Mouse (Mus musculus) kidney, adult 2 months (tissue): Measurements from ENCODE around the gene Cdc27. TPM values are rescaled to one million over a fixed set of nuclear protein-coding genes. Genes with fewer than 3 reads are reported as not detected.

ENCODE experiments used
- DNase-seq: peaks from one replicate; pipeline ENCODE4 v3.0.0; 2021
- H3K27ac ChIP-seq: fragments of 200-500 bp; 2 replicates; pipeline ENCODE4 v1.5.1; 2012; ENCODE audit warnings: low read depth, low read length, control low read depth, inconsistent platforms; ENCODE audit not compliant: insufficient read depth
- H3K27me3 ChIP-seq: fragments of 200-500 bp; replicated peaks from 2 replicates; pipeline ENCODE4 v1.6.1; 2012; ENCODE audit warnings: mild to moderate bottlenecking, moderate library complexity, low read length, inconsistent platforms; ENCODE audit not compliant: control insufficient read depth, insufficient read depth
- H3K36me3 ChIP-seq: fragments of 200-500 bp; 2 replicates; pipeline ENCODE4 v1.6.1; 2012; ENCODE audit warnings: mild to moderate bottlenecking, moderate library complexity, low read length, inconsistent platforms; ENCODE audit not compliant: control insufficient read depth, insufficient read depth
- H3K4me1 ChIP-seq: fragments of 200-500 bp; 2 replicates; pipeline ENCODE4 v1.6.1; 2011; ENCODE audit warnings: low read length; ENCODE audit not compliant: control insufficient read depth, insufficient read depth
- H3K4me3 ChIP-seq: fragments of 200-500 bp; 2 replicates; pipeline ENCODE4 v1.5.1; 2011; ENCODE audit warnings: mild to moderate bottlenecking, low read depth, low read length, control low read depth; ENCODE audit not compliant: insufficient read depth
- CTCF ChIP-seq: fragments of 200-500 bp; conservative IDR thresholded peaks from 2 replicates; pipeline ENCODE4 v1.5.1; 2011; ENCODE audit warnings: low read depth, mild to moderate bottlenecking, control low read depth, low read length, moderate library complexity, mixed read lengths; ENCODE audit not compliant: insufficient read depth, insufficient read length
- POLR2A ChIP-seq: fragments of 200-500 bp; IDR thresholded peaks from one replicate; pipeline ENCODE4 v1.6.1; 2011; ENCODE audit warnings: low read depth, low read length, control low read depth
- WGBS: fragments of 180-500 bp; shearing (Covaris S2); methylation state at CpG from one replicate; pipeline ENCODE4 v1.1.7; 2018; 5-methylcytosine and 5-hydroxymethylcytosine counted together
- polyA plus RNA-seq: library from polyadenylated mRNA; depleted of rRNA; stranded (reverse); fragments of >200 nt; gene quantifications from 2 replicates; pipeline ENCODE4 v1.2.3, GENCODE M21; 2012

Gene Cdc27
- polyA plus RNA-seq, 1 experiment: 6.1 TPM

GRCm38 (mm10) chr11:104587904-104588303 is 37.5 kb upstream of the Cdc27 start:
- Histone ChIP-seq H3K36me3 (no peaks in the 10 kb centered on the region), H3K4me3 (no peak overlapping the region), H3K27me3 (no peaks in the 10 kb centered on the region), H3K27ac (no peak overlapping the region), H3K4me1 (no peaks in the 10 kb centered on the region)
- no peak for DNase-seq
- 95% methylated on average over 9 of the region's 9 CpGs for WGBS
- TF ChIP-seq POLR2A (no peak), CTCF (no peak)

GRCm38 (mm10) chr11:104585495-104585894 is 35.1 kb upstream of the Cdc27 start:
- Histone ChIP-seq H3K36me3 (no peaks in the 10 kb centered on the region), H3K27ac (no peak overlapping the region), H3K4me1 (no peaks in the 10 kb centered on the region; the same call in 1 of the 2 replicates), H3K4me3 (no peak overlapping the region), H3K27me3 (no peaks in the 10 kb centered on the region)
- no peak for TF ChIP-seq CTCF
- no peak for TF ChIP-seq POLR2A
- 86% methylated on average over 5 of the region's 5 CpGs for WGBS
- no peak for DNase-seq

DNA sequence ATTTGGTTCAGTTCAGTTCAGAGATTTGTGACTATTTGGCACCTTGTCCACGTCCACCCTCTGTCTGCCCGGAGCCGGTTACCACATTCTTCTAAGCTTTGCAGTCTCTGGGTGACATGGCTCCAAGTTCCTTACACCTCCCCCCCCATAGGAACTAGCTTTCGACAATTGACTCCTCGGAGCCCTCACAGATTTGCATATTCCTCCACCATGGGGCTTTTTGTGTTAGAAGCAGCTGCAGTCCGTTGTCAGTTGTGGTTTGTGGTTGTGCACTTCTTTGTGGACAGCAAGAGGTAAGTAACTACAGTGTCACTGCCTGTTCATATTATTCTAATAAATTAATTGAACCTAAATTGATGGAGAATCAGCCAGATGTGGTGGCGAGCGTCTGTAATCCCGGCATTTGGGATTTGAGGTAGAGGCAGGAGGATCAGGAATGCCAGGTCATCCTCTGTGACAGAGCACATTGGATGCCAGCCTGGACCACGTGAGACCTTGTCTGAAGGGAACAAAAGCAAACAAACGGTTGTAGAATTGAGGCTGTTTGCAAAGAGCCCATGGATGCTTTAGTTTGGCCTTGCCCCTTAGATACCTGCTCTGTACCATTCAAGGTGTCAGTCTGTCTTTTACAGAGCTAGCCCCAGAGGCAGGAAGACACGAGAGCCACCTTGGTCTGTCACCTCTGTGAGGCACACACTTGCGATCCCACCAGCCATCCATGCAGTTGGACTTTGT is 32.4 kb upstream of the Cdc27 start:
- no peak for DNase-seq
- no peak overlapping the region for H3K4me3 ChIP-seq
- no peak overlapping the region for H3K27ac ChIP-seq
- no peaks in the 10 kb centered on the region for H3K36me3 ChIP-seq
- 74% methylated on average over 13 of the region's 13 CpGs for WGBS
- no peak for TF ChIP-seq CTCF
- no peak for TF ChIP-seq POLR2A
- H3K27me3 ChIP-seq: no peaks in the 10 kb centered on the region
- H3K4me1 ChIP-seq: no peaks in the 10 kb centered on the region; the same call in 1 of the 2 replicates

GRCm38 (mm10) chr11:104582308-104582606 is 31.8 kb upstream of the Cdc27 start:
- TF ChIP-seq POLR2A (no peak), CTCF (no peak)
- Histone ChIP-seq H3K4me1 (no peaks in the 10 kb centered on the region; the same call in 1 of the 2 replicates), H3K27ac (no peak overlapping the region), H3K36me3 (no peaks in the 10 kb centered on the region), H3K27me3 (no peaks in the 10 kb centered on the region), H3K4me3 (no peak overlapping the region)
- 78% methylated on average over 2 of the region's 2 CpGs for WGBS
- DNase-seq: no peak

DNA sequence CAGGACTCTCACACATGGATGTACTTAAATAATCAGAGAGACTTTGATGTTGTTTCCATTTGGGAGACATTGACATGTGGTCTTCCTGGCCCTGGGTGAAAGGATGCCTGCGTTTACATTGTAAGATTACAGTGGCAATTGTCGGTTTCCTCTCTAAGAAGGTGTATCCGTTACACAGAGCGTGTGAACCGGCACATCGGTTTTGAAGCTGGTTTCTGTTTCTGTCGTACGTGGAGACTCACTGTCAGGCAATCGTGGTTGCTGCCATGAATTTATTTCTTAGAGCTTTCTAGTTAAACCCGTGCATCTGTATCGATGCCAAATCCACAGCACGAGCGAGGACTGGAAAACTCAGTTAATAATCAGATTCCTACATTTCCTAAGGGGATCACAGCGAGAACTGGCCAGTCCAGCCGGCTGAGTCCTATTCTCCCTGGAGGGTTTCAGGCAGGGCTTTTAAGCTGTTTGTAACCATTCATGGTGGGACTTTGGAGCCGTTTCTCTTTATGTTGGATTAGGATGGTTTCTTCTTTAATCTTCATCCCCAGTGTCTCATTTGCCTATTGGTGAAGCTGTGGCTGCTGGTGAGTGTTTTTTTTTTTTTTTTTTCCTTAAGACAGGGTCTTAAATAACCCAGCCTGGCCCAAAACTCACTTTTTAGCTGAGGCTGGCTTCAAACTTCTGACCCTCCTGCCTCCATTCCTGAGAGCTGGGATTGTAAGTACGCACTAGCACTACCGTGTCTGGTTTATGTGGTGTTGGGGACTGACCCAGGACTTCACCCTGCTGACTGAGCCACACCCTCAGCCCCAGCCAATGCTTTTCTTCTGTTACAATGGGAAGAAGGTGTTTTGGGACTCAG is 31.3 kb upstream of the Cdc27 start:
- peak; percentile 24 for DNase-seq
- whole genome bisulfite sequencing: 16% methylated on average over 18 of the region's 18 CpGs
- Histone ChIP-seq H3K4me1 (no peaks in the 10 kb centered on the region; the same call in 1 of the 2 replicates), H3K36me3 (no peaks in the 10 kb centered on the region), H3K27ac (no peak overlapping the region), H3K27me3 (no peaks in the 10 kb centered on the region), H3K4me3 (no peak overlapping the region; the same call in 1 of the 2 replicates)
- TF ChIP-seq CTCF (no peak), POLR2A (no peak)

DNA sequence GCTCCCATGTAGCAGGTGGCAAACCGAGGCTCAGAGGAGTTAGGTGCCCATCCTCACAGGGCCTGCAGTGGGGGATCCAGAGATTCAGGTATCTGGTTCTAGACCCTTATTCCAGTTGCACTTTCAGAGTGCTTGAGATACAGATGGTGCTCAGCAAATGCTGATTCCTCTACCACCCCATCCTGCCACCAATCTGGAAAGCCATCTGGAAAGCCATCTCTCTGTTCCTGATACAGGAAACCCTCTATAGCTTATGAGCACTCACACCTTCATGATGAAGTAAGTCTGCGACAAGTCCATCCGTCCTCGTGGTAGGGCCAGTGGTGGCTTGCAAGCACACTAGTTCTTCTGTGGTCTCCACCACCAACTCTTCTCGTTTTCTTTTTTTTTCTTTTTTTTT is 30.2 kb upstream of the Cdc27 start:
- WGBS: 90% methylated on average over 5 of the region's 5 CpGs
- no peaks in the 10 kb centered on the region; the same call in 1 of the 2 replicates for H3K4me1 ChIP-seq
- no peaks in the 10 kb centered on the region for H3K27me3 ChIP-seq
- no peaks in the 10 kb centered on the region for H3K36me3 ChIP-seq
- no peak for DNase-seq
- H3K4me3 ChIP-seq: no peak overlapping the region
- H3K27ac ChIP-seq: no peak overlapping the region
- TF ChIP-seq POLR2A: no peak
- no peak for TF ChIP-seq CTCF

- no peak for DNase-seq
- H3K4me1 ChIP-seq: no peaks in the 10 kb centered on the region; the same call in 1 of the 2 replicates
- no peak overlapping the region for H3K27ac ChIP-seq
- WGBS: 52% methylated on average over 6 of the region's 6 CpGs
- no peak overlapping the region for H3K4me3 ChIP-seq
- no peaks in the 10 kb centered on the region for H3K36me3 ChIP-seq
- no peaks in the 10 kb centered on the region for H3K27me3 ChIP-seq
- no peak for TF ChIP-seq POLR2A
- no peak for TF ChIP-seq CTCF
Observed at GRCm38 (mm10) chr11:104580091-104580490, 29.7 kb upstream of the Cdc27 start.
